Mouse (Mus musculus) embryonic facial prominence, embryonic 11.5 days (tissue): ENCODE data around the gene Tyms. TPM values are rescaled to one million over a fixed set of nuclear protein-coding genes. Genes with fewer than 3 reads are reported as not detected.
A peak's percentile ranks its signal among the peaks of the same experiment; 100 is the strongest.
"Not testable (repeated sequence)": the region's sequence is repeated elsewhere in the genome, so short reads cannot be mapped to it uniquely, and the experiment has no call there.

Experiments used
- ATAC-seq: fragments of 200-750 bp; cut with Nextera tagmentation; replicated peaks from 2 replicates; pipeline ENCODE4 v1.8.0; 2017; ENCODE audit warnings: low read depth; ENCODE audit not compliant: insufficient number of reproducible peaks, low FRiP score, low TSS enrichment
- DNase-seq: peaks from one replicate; pipeline ENCODE4 v3.0.0-alpha.2; 2015; ENCODE audit warnings: low spot score
- H3K27ac ChIP-seq: fragments of 300-500 bp; sonication (generic); replicated peaks from 2 replicates; pipeline ENCODE4 v1.5.1; 2014; ENCODE audit warnings: mild to moderate bottlenecking, low read depth, low read length, control low read depth
- H3K27me3 ChIP-seq: fragments of 300-500 bp; sonication (generic); 2 replicates; pipeline ENCODE4 v1.6.1; 2014; ENCODE audit warnings: mild to moderate bottlenecking, low read length, moderate library complexity, mixed read lengths; ENCODE audit not compliant: control insufficient read depth, insufficient read depth
- H3K36me3 ChIP-seq: fragments of 300-500 bp; sonication (generic); replicated peaks from 2 replicates; pipeline ENCODE4 v1.6.1; 2014; ENCODE audit warnings: low read depth, mild to moderate bottlenecking, low read length, moderate library complexity, mixed read lengths; ENCODE audit not compliant: control insufficient read depth, insufficient read depth
- H3K4me1 ChIP-seq: fragments of 300-500 bp; sonication (generic); 2 replicates; pipeline ENCODE4 v1.6.1; 2014; ENCODE audit warnings: low read length, mixed read lengths; ENCODE audit not compliant: control insufficient read depth, insufficient read depth
- H3K4me2 ChIP-seq: fragments of 300-500 bp; sonication (generic); 2 replicates; pipeline ENCODE4 v1.6.1; 2014; ENCODE audit warnings: low read depth, mild to moderate bottlenecking, control low read depth, low read length, moderate library complexity
- H3K4me3 ChIP-seq: fragments of 300-500 bp; sonication (generic); 2 replicates; pipeline ENCODE4 v1.5.1; 2014; ENCODE audit warnings: low read depth, low read length, control low read depth
- H3K9ac ChIP-seq: fragments of 300-500 bp; sonication (generic); replicated peaks from 2 replicates; pipeline ENCODE4 v1.6.1; 2014; ENCODE audit warnings: mild to moderate bottlenecking, control low read depth, low read length
- H3K9me3 ChIP-seq: fragments of 300-500 bp; sonication (generic); replicated peaks from 2 replicates; pipeline ENCODE4 v1.6.1; 2016; ENCODE audit warnings: mild to moderate bottlenecking, low read length, inconsistent platforms, mixed read lengths; ENCODE audit not compliant: control insufficient read depth
- WGBS: fragments of 180-500 bp; shearing (Covaris S2); extraction: QIAGEN DNeasy Blood & Tissue Kit; methylation state at CpG from one replicate; pipeline ENCODE4 v1.1.7; 2014; 5-methylcytosine and 5-hydroxymethylcytosine counted together
- polyA plus RNA-seq: library from polyadenylated mRNA; unstranded; fragments of >200 nt; fragmentation: Nextera tagmentation; extraction: Ambion mirVana; gene quantifications from 2 replicates; pipeline ENCODE4 v1.2.1, GENCODE M21; 2014

Tyms gene
- polyA plus RNA-seq, 1 experiment from 2014 or later: 418 TPM

GRCm38 (mm10) chr5:30095731-30096130 lies 22.3 kb upstream of the Tyms start:
- Histone ChIP-seq H3K9ac (no peak overlapping the region), H3K4me2 (no peak overlapping the region), H3K27ac (no peak overlapping the region), H3K4me3 (no peak overlapping the region), H3K36me3 (no peaks in the 10 kb centered on the region), H3K27me3 (no peaks in the 10 kb centered on the region), H3K9me3 (no peaks in the 10 kb centered on the region), H3K4me1 (no peaks in the 10 kb centered on the region)
- 79% methylated on average over 6 of the region's 6 CpGs for WGBS
- no peak for ATAC-seq
- DNase-seq: no peak

- no peak overlapping the region for H3K9ac ChIP-seq
- no peak overlapping the region for H3K4me2 ChIP-seq
- H3K36me3 ChIP-seq: no peaks in the 10 kb centered on the region
- DNase-seq (no peak), ATAC-seq (no peak)
- no peak overlapping the region for H3K27ac ChIP-seq
- no peaks in the 10 kb centered on the region for H3K27me3 ChIP-seq
- WGBS: 38% methylated on average over 2 of the region's 2 CpGs
- H3K4me1 ChIP-seq: no peaks in the 10 kb centered on the region
- H3K4me3 ChIP-seq: no peak overlapping the region
- no peaks in the 10 kb centered on the region for H3K9me3 ChIP-seq
Observed at GRCm38 (mm10) chr5:30094399-30094798, 21.0 kb upstream of the Tyms start.

- WGBS: 63% methylated on average over 13 of the region's 13 CpGs
- Histone ChIP-seq H3K36me3 (no peaks in the 10 kb centered on the region), H3K4me2 (no peak overlapping the region), H3K9me3 (no peaks in the 10 kb centered on the region), H3K9ac (no peak overlapping the region), H3K4me1 (no peaks in the 10 kb centered on the region), H3K27ac (no peak overlapping the region), H3K27me3 (no peaks in the 10 kb centered on the region), H3K4me3 (no peak overlapping the region)
- no peak for ATAC-seq
- DNase-seq: no peak
Observed at GRCm38 (mm10) chr5:30092701-30093100, 19.3 kb upstream of the Tyms start.

- H3K4me2 ChIP-seq: peak overlapping the region; percentile 59
- H3K27ac ChIP-seq: no peak overlapping the region
- DNase-seq (peak; percentile 8), ATAC-seq (no peak)
- no peaks in the 10 kb centered on the region for H3K9me3 ChIP-seq
- peak overlapping the region; percentile 84 for H3K4me3 ChIP-seq
- H3K36me3 ChIP-seq: no peaks in the 10 kb centered on the region; the same call in 1 of the 2 replicates
- no peaks in the 10 kb centered on the region for H3K4me1 ChIP-seq
- no peaks in the 10 kb centered on the region for H3K27me3 ChIP-seq
- 48% methylated on average over 3 of the region's 3 CpGs for WGBS
- H3K9ac ChIP-seq: peak overlapping the region; percentile 46
Observed at GRCm38 (mm10) chr5:30072377-30072776, 1.0 kb downstream of the Tyms start.

- Histone ChIP-seq H3K9ac (peak overlapping the region; percentile 7), H3K27ac (no peak overlapping the region), H3K4me3 (peak overlapping the region; percentile 84; the same call in 1 of the 2 replicates), H3K27me3 (no peaks in the 10 kb centered on the region), H3K4me2 (peak overlapping the region; percentile 59), H3K36me3 (no peaks in the 10 kb centered on the region; the same call in 1 of the 2 replicates), H3K9me3 (no peaks in the 10 kb centered on the region), H3K4me1 (no peaks in the 10 kb centered on the region)
- DNase-seq (no peak), ATAC-seq (no peak)
- 79% methylated on average over 6 of the region's 6 CpGs for WGBS
Observed at GRCm38 (mm10) chr5:30071677-30072076, 1.7 kb downstream of the Tyms start.

GRCm38 (mm10) chr5:30067726-30068125 lies 5.7 kb downstream of the Tyms start:
- no peak overlapping the region for H3K4me3 ChIP-seq
- H3K27ac ChIP-seq: no peak overlapping the region
- DNase-seq: no peak
- no peak for ATAC-seq
- no peaks in the 10 kb centered on the region for H3K27me3 ChIP-seq
- H3K36me3 ChIP-seq: no peaks in the 10 kb centered on the region; the same call in none of the 2 replicates
- no peaks in the 10 kb centered on the region for H3K9me3 ChIP-seq
- WGBS: 81% methylated on average over 6 of the region's 6 CpGs
- H3K4me2 ChIP-seq: no peak overlapping the region
- H3K4me1 ChIP-seq: no peaks in the 10 kb centered on the region
- no peak overlapping the region for H3K9ac ChIP-seq

GRCm38 (mm10) chr5:30059607-30060006 lies 13.8 kb downstream of the Tyms start:
- not testable (repeated sequence) for H3K27ac ChIP-seq, H3K27me3 ChIP-seq, H3K4me1 ChIP-seq, H3K4me2 ChIP-seq, H3K9ac ChIP-seq, ATAC-seq, DNase-seq, H3K4me3 ChIP-seq, H3K36me3 ChIP-seq, H3K9me3 ChIP-seq
- 76% methylated on average over 5 of the region's 5 CpGs for WGBS

- DNase-seq: no peak
- 79% methylated on average over 6 of the region's 6 CpGs for WGBS
- H3K4me2 ChIP-seq: no peak overlapping the region
- ATAC-seq: no peak
- H3K4me3 ChIP-seq: no peak overlapping the region
- no peak overlapping the region for H3K27ac ChIP-seq
- peaks cover 3% of the 10 kb centered on the region for H3K36me3 ChIP-seq
- no peaks in the 10 kb centered on the region for H3K4me1 ChIP-seq
- H3K9ac ChIP-seq: no peak overlapping the region
- no peaks in the 10 kb centered on the region for H3K9me3 ChIP-seq
- no peaks in the 10 kb centered on the region for H3K27me3 ChIP-seq
Observed at GRCm38 (mm10) chr5:30058216-30058731, 15.1 kb downstream of the Tyms start.
